Mouse (Mus musculus): Measurements from ENCODE around the gene Ggt6. TPM values are rescaled to one million over a fixed set of nuclear protein-coding genes. Genes with fewer than 3 reads are reported as not detected.

Ggt6 gene
- polyA plus RNA-seq, 1 experiment: 0.22 TPM

DNA sequence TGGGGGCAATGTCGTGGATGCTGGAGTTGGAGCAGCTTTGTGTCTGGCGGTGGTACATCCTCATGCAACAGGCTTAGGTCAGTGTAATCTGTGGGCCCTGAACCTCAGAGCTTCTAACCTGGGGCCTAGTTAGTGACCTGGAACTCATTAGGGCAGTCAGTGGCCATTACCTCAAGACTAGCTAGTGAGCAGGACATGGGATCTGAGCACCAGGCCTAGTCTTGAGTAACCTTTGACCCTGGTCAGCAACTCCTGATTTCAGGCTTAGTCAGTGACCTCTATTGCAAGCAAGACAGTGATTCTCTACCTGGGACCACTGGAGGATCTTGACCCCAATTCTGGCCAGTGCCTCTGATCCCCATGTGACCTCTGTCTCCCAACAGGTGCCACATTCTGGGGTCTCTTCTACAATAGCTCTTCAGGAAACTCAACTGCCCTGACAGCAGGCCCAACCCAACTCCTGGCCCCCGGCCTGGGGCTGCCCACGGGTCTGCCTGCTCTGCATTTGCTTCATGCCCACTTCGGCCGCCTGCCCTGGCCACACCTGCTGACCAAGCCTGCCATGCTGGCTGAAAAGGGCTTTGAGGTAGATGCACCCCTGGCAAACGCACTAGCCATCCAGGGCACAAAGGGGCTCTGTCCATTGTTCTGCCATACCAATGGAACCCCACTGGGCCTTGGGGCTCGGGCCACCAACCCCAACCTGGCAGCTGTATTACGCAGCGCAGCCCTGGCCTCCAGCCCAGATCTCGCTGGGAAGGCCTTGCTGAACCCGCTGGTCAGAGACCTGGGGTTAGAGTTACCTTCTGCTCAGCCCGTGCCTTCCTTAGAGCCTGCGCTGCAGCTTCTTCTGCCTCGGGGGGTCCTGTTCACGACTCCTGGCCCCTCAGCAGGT is 1.7 kb downstream of the Ggt6 start:
- peak in 1 of 2 experiments; percentile 39 for DNase-seq (ENCODE audit: extremely low spot score in 1 of 2, low spot score in 1 of 2)

GRCm38 (mm10) chr11:72438411-72438810 is 3.1 kb downstream of the Ggt6 start:
- no peak for DNase-seq (ENCODE audit: extremely low spot score in 1 of 2, low spot score in 1 of 2)

GRCm38 (mm10) chr11:72440597-72440964 is 5.3 kb downstream of the Ggt6 start:
- DNase-seq (ENCODE audit: extremely low spot score in 1 of 2, low spot score in 1 of 2): peak in 1 of 2 experiments; percentile 27

GRCm38 (mm10) chr11:72440965-72441664 is 5.8 kb downstream of the Ggt6 start, which contains the start of gene Mybbp1a:
Mybbp1a (plus strand) TSS chr11:72441355.
- peak; percentile 96 to 99 for DNase-seq (ENCODE audit: extremely low spot score in 1 of 2, low spot score in 1 of 2)

DNA sequence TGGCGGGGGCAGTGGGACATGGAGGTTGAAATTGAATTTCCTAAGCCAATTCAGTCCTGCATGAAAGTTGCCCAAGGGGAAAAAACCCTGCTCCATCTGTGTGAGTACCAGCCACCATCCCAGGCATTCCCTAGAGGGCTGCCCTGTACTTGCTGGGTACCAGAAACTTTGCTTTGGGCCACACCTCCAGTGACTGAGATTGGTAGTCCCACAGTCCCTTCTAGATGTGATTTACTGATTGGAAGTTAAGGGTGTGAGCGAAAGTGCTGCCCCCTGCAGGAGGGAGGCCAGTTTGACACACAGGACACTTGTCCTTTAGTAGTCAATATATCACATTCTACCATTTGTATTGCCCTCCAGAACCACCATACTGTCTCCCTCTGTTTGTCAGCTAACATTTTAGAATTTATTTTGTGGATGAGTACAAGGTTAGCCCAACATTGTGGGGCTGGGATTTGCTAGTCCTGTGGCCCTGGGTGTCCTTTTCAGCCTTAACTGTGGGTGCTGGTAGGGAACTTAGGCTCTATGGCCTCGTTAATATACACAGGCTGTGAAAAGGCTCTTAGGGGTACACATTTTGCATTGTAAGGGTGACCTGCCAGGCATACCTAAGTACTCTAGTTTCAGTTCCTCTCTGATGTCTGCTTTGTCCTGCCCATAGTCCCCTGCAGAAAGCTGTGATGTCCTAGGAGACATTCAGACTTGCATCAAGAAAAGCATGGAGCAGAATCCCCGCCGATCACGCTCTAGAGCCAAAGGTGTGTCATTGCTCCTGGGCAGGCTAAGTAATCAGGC is 11.2 kb downstream of the Ggt6 start:
- peak in 1 of 2 experiments; percentile 52 for DNase-seq (ENCODE audit: extremely low spot score in 1 of 2, low spot score in 1 of 2)

DNA sequence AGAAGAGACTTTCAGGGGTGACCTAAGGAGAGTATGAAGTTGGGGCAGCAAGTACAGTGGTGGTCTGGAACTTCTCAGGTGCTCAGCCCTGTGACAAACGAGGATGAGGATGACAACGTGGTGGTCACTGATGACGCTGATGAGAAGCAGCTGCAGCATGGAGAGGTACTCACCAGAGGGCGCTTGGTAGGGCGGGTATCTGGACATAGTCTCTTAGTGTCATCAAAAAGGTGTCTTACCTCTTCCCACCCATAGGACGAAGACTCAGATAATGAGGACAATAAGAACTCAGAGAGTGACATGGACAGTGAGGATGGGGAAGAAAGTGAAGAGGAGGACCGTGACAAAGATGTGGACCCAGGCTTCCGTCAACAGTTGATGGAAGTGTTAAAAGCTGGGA is 12.1 kb downstream of the Ggt6 start:
- no peak for DNase-seq (ENCODE audit: extremely low spot score in 1 of 2, low spot score in 1 of 2)

DNA sequence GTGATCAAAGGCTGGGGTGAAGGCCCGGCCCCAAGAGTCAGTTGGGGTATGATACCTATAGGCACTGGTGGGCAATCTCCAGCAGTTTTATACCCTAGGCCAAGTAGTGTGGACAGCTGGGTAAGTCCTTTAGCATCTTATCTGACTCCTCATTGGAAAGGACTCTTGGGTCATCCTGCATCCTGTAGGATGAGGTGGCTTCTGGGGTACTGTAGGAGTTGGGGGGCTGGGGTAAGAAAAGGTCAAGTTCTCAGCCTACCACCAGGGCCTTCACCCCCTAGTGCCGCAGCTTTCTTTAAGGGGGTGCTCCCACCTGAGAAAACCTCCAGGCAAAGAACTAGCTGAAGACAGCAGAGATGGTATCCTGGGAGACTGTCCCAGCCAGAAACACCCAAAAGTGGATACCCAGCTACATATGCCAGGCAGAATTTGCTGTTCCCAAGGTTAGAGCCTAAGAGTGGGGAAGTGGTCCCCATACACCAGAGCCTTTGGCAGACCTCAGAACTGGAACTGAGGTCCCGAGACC is 16.9 kb downstream of the Ggt6 start:
- no peak for DNase-seq (ENCODE audit: extremely low spot score in 1 of 2, low spot score in 1 of 2)

GRCm38 (mm10) chr11:72453105-72453953 is 18.0 kb downstream of the Ggt6 start:
- no peak for DNase-seq (ENCODE audit: extremely low spot score in 1 of 2, low spot score in 1 of 2)

DNA sequence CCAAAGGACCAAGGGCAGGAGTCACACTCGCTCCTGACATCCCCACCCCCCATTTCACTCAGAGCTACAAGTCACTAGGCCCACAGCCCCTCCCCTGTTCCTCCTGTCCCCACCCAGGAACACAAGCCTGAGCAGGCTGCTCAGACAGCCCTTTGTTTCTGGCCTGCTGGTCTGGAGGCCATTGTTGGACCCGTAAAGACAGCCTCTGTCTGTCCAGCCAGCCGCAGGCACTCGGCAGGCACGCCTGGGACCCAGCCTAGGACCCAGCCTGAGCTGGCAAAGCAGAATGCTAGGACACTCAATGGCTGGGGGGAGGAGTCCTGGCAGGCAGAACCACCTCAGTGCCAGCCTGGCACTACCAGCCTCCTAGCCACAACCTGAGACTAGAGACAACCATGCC is 20.4 kb downstream of the Ggt6 start:
- DNase-seq (ENCODE audit: extremely low spot score in 1 of 2, low spot score in 1 of 2): peak; percentile 36 to 58

DNA sequence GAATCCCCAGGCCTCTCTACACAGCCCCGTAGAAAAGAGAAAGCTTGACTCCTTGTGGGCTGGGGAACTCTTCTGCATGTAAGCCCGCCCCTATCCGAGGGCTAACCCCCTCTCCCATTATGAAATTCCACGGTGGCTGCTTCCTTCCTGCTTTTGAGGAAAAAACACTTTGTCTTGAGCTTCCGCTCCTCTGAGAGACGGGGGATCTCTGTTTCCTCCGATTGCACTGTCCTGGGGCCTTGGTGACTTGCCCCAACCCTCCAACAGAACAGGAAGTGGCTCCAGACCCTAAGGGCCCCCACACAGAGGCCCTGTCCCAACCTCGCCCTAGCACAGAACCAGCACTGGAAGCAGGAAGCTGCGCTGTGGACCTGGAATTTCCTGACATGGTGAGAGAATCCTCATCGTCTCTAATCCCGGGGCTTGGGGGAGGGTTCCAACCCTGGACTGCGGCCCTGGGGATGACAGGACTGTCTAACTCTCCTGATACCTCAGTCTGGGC is 22.7 kb downstream of the Ggt6 start:
- no peak for DNase-seq (ENCODE audit: extremely low spot score in 1 of 2, low spot score in 1 of 2)

DNA sequence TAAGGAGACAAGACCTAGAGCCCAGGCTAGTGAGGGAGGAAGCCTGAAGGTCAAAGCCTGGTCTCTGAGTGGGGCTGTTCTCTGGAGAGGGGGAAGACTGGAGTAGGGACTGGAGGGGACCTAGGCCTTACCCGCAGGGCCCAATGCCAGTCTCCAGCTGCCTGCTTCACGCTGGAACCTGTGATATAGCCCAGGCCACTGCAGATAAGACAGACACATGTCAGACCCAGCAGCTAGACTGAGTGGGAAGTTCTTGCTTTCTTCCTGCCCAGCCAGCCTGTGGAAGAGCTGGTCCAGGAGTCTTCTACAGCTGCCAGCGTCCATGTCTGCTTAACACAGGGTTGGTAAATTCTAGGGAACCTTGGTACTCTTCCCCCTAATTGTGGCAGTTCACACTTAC is 23.2 kb downstream of the Ggt6 start:
- DNase-seq (ENCODE audit: extremely low spot score in 1 of 2, low spot score in 1 of 2): no peak

DNA sequence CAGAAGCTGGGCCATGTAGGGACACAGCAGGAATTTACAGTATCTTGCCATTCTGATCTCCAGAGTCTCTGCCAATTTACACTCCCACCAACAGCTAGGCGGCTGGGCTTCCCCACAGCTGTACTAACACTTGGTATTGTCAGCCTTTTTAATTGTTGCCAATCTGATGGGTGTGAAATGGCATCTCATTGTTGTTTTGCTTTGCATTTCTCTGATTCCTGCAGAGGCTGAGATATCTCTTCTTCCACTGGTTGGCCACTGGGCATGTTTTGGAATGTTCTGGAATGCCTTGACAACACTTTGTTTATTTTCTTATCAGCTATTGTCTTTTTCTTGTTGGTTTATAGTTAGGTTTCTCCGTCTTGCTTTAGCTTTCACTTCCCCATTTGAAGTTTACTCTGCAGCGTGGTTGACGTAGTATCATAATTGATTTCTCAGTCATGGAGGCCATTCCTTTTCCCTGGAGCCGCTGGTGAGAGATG is 26.2 kb downstream of the Ggt6 start:
- DNase-seq (ENCODE audit: extremely low spot score in 1 of 2, low spot score in 1 of 2): no peak

DNA sequence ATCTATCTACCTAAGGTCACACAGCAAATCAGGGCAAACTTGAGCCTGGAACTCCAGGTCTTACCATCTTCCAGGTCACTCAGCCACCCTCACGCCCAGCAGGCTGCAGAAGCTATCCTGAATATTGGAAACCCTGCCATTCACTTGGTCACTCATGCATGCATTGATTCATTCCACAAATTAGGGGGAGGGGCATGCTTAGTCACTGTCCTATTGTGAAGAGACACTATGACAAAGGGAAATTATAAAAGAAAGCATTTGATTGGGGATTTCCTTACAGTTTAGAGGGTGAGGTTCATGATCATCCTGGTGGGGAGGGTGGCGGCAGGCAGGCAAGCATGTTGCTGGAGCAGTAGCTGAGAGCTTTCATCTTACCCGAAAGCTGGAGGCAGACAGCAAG is 29.5 kb downstream of the Ggt6 start:
- no peak for DNase-seq (ENCODE audit: extremely low spot score in 1 of 2, low spot score in 1 of 2)

- no peak for DNase-seq (ENCODE audit: extremely low spot score in 1 of 2, low spot score in 1 of 2)
These were observed 30.8 kb downstream of the Ggt6 start for GRCm38 (mm10) chr11:72465978-72466693.

GRCm38 (mm10) chr11:72466694-72467507 is 31.6 kb downstream of the Ggt6 start:
- DNase-seq (ENCODE audit: extremely low spot score in 1 of 2, low spot score in 1 of 2): no peak

- no peak for DNase-seq (ENCODE audit: extremely low spot score in 1 of 2, low spot score in 1 of 2)
These were observed 33.2 kb downstream of the Ggt6 start for GRCm38 (mm10) chr11:72468525-72468924.

DNA sequence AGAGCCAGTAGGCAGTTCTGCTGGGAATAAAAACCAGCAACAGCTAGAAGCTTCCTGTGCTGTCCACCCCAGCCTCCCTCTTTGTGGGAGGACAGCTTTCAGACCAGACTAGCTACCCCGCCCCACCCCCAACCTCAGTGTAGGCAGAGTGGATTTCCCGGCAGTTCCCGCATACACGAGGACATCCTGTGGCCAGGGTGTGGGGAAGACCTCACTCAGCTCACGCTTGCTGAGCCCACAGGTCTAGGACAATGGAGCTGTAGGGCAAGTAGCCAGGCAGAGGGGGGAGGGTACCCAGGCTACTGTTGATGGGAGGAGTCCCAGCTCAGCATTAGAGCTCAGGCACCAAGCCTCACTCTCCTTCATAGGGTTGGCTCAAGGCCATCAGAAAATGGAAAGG is 33.9 kb downstream of the Ggt6 start:
- peak; percentile 34 to 49 for DNase-seq (ENCODE audit: extremely low spot score in 1 of 2, low spot score in 1 of 2)

DNA sequence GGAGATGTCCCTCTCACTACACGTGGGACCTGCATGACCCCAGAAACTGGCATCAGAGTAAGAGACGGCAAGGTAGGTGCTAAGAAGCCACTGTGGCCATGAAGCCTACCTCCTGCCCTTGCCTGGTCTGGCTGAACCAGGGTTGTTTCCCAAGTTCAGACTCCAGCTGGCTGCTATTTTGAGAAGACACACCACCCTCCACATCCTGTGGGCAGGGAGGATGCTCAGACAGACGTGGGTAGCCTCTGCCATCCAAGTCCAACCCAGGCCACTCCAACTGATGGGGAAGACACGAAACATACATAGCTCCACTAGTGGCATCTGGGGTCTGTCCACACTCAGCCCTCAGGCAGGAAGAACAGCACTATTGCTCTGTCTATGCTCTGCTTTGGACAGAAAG is 34.7 kb downstream of the Ggt6 start:
- DNase-seq (ENCODE audit: extremely low spot score in 1 of 2, low spot score in 1 of 2): no peak
